Mouse (Mus musculus) heart, embryonic 13.5 days (tissue): ENCODE results near the gene Anapc11. TPM values are rescaled to one million over a fixed set of nuclear protein-coding genes. Genes with fewer than 3 reads are reported as not detected.
A peak's percentile ranks its signal among the peaks of the same experiment; 100 is the strongest.

Source experiments
- ATAC-seq: fragments of 200-750 bp; cut with Nextera tagmentation; 2 replicates; pipeline ENCODE4 v1.8.0; 2017; ENCODE audit warnings: moderate TSS enrichment; ENCODE audit not compliant: insufficient number of reproducible peaks, low FRiP score, low TSS enrichment; ENCODE audit errors: extremely low read depth
- H3K27ac ChIP-seq: fragments of 300-500 bp; sonication (generic); replicated peaks from 2 replicates; pipeline ENCODE4 v1.5.1; 2015; ENCODE audit warnings: moderate library complexity, mild to moderate bottlenecking, inconsistent platforms
- H3K27me3 ChIP-seq: fragments of 300-500 bp; sonication (generic); replicated peaks from 2 replicates; pipeline ENCODE4 v1.6.1; 2015; ENCODE audit warnings: mild to moderate bottlenecking, inconsistent platforms
- H3K36me3 ChIP-seq: fragments of 300-500 bp; sonication (generic); 2 replicates; pipeline ENCODE4 v1.6.1; 2015; ENCODE audit warnings: mild to moderate bottlenecking, inconsistent platforms
- H3K4me1 ChIP-seq: fragments of 300-500 bp; sonication (generic); 2 replicates; pipeline ENCODE4 v1.6.1; 2015; ENCODE audit warnings: inconsistent platforms
- H3K4me2 ChIP-seq: fragments of 300-500 bp; sonication (generic); 2 replicates; pipeline ENCODE4 v1.6.1; 2015; ENCODE audit warnings: inconsistent platforms, mild to moderate bottlenecking, moderate library complexity
- H3K4me3 ChIP-seq: fragments of 300-500 bp; sonication (generic); 2 replicates; pipeline ENCODE4 v1.5.1; 2015; ENCODE audit warnings: moderate library complexity, mild to moderate bottlenecking, inconsistent platforms
- H3K9ac ChIP-seq: fragments of 300-500 bp; sonication (generic); 2 replicates; pipeline ENCODE4 v1.6.1; 2015; ENCODE audit warnings: inconsistent platforms, mild to moderate bottlenecking, moderate library complexity
- H3K9me3 ChIP-seq: fragments of 300-500 bp; sonication (generic); 2 replicates; pipeline ENCODE4 v1.6.1; 2016; ENCODE audit warnings: inconsistent platforms
- WGBS: fragments of 180-500 bp; shearing (Covaris S2); methylation state at CpG from one replicate; pipeline ENCODE4 v1.1.7; 2015; ENCODE audit warnings: mixed read lengths; 5-methylcytosine and 5-hydroxymethylcytosine counted together
- microRNA-seq: library from miRNA; unstranded; fragments of <30 nt; microRNA quantifications from one replicate; pipeline ENCODE4, GENCODE M21; 2016
- polyA plus RNA-seq: library from polyadenylated mRNA; unstranded; fragments of >200 nt; fragmentation: Nextera tagmentation; extraction: Ambion mirVana; gene quantifications from 2 replicates; pipeline ENCODE4 v1.2.1, GENCODE M21; 2015

Gene Anapc11
- polyA plus RNA-seq, 1 experiment from 2014 or later, result 174 TPM

DNA sequence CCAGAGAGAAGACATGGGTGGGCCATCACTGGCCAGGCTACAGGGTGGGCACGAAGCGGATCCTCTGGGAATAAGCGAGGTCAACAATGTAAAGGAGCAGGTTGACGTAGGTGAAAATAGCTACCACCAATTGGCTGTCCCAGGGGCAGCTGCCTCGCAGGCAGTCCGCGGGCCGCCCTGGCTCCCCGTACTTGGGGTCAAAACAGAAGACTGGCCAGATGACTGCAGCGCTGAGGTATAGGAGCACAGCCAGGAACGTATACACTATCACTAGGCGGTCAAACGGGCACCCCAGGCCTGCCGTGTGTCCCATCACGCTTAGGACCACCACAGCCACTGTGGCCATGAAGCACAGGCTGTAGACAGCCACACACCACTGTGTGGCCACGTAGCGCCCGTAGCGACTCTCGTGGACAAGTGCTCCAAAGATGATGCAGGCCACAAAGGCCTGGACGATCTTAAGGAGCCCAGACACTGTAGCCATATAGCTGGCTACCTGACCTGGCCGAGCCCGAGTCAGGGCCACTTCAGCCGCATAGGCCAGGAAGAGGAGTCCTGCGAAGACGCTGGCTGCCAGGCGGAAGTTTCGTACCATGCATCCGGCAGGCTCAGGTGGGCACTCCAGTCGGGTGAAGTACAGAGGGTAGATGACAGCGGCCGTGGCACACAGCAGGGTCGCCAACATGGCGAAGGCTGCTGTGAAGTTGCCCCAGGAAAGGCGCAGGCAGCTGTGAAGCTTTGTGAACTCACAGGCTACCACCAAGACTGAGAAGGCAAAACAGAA is 49.0 kb downstream of the Anapc11 start:
- no peaks in the 10 kb centered on the region for H3K36me3 ChIP-seq
- WGBS, result 62% methylated on average over 35 of the region's 35 CpGs
- no peaks in the 10 kb centered on the region for H3K9me3 ChIP-seq
- H3K27ac ChIP-seq, result peak overlapping the region; percentile 92
- peak overlapping the region; percentile 86 for H3K9ac ChIP-seq
- peak overlapping the region; percentile 74 for H3K4me2 ChIP-seq
- H3K4me1 ChIP-seq, result peaks cover 29% of the 10 kb centered on the region
- H3K27me3 ChIP-seq, result peaks cover 26% of the 10 kb centered on the region
- peak overlapping the region; percentile 60 for H3K4me3 ChIP-seq
- ATAC-seq, result no peak

DNA sequence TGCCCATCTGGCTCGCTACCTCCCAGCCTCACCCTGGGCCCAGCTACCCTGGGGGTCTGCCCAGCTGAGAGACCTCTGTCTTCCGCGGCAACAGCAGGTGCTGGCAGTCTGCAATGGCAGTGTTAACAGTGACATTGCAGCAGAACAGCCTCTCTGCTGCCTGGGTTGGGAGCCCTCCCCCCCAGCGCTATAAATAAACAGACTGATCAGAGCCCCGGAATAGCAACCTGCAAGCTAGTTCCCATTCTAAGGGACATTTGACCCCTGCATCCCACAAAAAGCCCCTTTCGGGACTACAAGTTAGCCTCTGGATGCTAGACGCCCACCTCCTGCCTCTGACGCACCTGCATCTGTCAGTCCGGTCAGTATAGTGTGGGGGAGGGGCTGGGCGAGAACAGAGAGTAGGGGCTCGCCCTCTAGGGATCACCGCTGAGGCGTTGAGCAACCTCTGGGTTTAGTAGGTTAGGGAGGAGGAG is 49.8 kb downstream of the Anapc11 start, which contains the start of gene Myadml2:
TSS of gene Myadml2 (minus strand) at position 158 of the 476 bp plus-strand sequence.
- WGBS, result 5% methylated on average over 13 of the region's 13 CpGs
- peaks cover 21% of the 10 kb centered on the region for H3K4me1 ChIP-seq
- H3K27ac ChIP-seq, result peak within 1 kb of the TSS; percentile 92
- H3K9ac ChIP-seq, result peak within 1 kb of the TSS; percentile 86
- H3K4me3 ChIP-seq, result peak within 1 kb of the TSS; percentile 60
- H3K27me3 ChIP-seq, result peaks cover 21% of the 10 kb centered on the region
- ATAC-seq, result no peak
- H3K9me3 ChIP-seq, result no peaks in the 10 kb centered on the region
- peak within 1 kb of the TSS; percentile 74 for H3K4me2 ChIP-seq
- no peaks in the 10 kb centered on the region for H3K36me3 ChIP-seq

DNA sequence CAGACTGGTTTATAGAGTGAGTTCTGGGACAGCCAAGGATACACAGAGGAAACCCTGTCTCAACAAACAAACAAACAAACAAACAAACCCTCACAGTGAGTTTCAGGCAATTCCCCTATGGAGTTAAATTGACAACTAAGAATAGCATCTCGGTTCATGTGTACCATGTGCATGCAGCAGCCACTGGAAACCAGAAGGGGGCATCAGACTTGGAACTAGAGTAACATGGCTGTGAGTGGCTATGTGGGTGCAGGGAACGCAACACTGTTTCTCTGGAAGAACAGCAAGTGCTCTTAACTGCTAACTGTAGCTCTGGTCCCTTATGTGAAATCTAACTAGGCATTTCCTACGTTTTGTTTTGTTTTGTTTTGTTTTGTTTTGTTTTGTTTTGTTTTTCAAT is 53.7 kb downstream of the Anapc11 start:
- ATAC-seq, result no peak
- WGBS, result 64% methylated on average over 3 of the region's 3 CpGs
- H3K4me1 ChIP-seq, result peaks cover 18% of the 10 kb centered on the region
- H3K9ac ChIP-seq, result no peak overlapping the region
- no peaks in the 10 kb centered on the region for H3K9me3 ChIP-seq
- no peak overlapping the region for H3K27ac ChIP-seq
- no peaks in the 10 kb centered on the region for H3K36me3 ChIP-seq
- no peak overlapping the region for H3K4me2 ChIP-seq
- H3K27me3 ChIP-seq, result peaks cover 37% of the 10 kb centered on the region
- H3K4me3 ChIP-seq, result no peak overlapping the region

DNA sequence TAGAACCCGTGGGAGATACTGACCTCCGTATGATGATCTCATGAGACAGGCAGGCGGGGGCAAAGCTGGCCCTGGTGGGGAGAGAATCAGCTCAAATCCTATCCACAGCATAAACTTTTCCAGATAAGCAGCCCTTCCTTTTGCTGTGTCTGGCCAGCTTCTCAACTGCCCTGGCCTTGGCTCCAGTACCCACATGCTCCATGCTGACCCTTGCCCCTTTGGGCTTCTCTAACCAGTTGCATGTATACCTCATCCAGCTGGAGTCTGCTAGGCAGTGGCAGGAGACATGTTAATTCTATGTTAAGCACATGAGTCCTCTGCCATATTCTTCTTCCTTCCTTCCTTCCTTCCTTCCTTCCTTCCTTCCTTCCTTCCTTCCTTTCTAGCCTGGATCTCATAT is 56.5 kb downstream of the Anapc11 start:
- Histone ChIP-seq H3K4me2 (no peak overlapping the region), H3K9me3 (no peaks in the 10 kb centered on the region), H3K4me1 (peaks cover 9% of the 10 kb centered on the region), H3K36me3 (no peaks in the 10 kb centered on the region), H3K27me3 (peaks cover 48% of the 10 kb centered on the region), H3K4me3 (no peak overlapping the region), H3K9ac (no peak overlapping the region), H3K27ac (no peak overlapping the region)
- 48% methylated on average over 3 of the region's 3 CpGs for WGBS
- no peak for ATAC-seq

DNA sequence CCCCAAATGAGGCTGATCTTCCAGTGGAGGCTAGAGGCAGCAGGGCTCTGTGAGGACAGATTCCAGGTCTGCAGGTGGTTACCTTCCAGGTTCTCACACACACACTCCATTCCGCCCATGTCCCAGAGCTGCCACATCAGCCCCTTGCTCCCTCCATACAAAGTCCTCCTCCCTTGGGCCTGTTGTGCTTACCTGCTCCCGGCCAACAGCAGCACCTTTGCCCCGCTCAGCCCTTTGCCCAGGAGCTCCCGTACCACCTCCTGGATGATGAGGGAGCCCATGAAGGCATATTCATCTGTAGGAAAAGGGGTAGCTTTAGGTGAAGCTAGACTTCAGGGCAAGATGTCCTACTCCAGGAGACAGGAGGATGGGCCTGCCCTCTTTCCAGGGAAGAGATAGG is 59.1 kb downstream of the Anapc11 start:
- H3K4me1 ChIP-seq, result peaks cover 25% of the 10 kb centered on the region
- H3K9me3 ChIP-seq, result no peaks in the 10 kb centered on the region
- WGBS, result 74% methylated on average over 4 of the region's 4 CpGs
- H3K27ac ChIP-seq, result no peak overlapping the region
- no peak overlapping the region for H3K9ac ChIP-seq
- ATAC-seq, result no peak
- no peaks in the 10 kb centered on the region for H3K36me3 ChIP-seq
- no peak overlapping the region for H3K4me3 ChIP-seq
- H3K27me3 ChIP-seq, result peaks cover 74% of the 10 kb centered on the region
- H3K4me2 ChIP-seq, result no peak overlapping the region

Small RNAs within 50 kb of the gene (microRNA-seq; reads per million reads assigned to microRNA genes)
- not detected for gene Mir6936

Other genes with a start within 250 kb of the Anapc11 start
- gene Actg1, start 249.9 kb upstream of the Anapc11 start, polyA plus RNA-seq, result 1,234 and 1,290 TPM in 2 replicates
- gene Fscn2, start 236.9 kb upstream of the Anapc11 start, polyA plus RNA-seq, result 0.31 and 0.50 TPM in 2 replicates
- 29.1 and 33.5 TPM in 2 replicates for gene Faap100, start 219.7 kb upstream of the Anapc11 start, polyA plus RNA-seq
- gene Nploc4, start 160.7 kb upstream of the Anapc11 start, polyA plus RNA-seq, result 28.2 and 28.3 TPM in 2 replicates
- not detected in 2 replicates for gene Tspan10, start 155.8 kb upstream of the Anapc11 start, polyA plus RNA-seq
- not detected in 2 replicates for gene Pde6g, start 144.9 kb upstream of the Anapc11 start, polyA plus RNA-seq
- 14.2 and 16.6 TPM in 2 replicates for gene Oxld1, start 140.4 kb upstream of the Anapc11 start, polyA plus RNA-seq
- 19.1 and 21.1 TPM in 2 replicates for gene Ccdc137, start 140.3 kb upstream of the Anapc11 start, polyA plus RNA-seq
- 36.4 and 39.3 TPM in 2 replicates for gene Arl16, start 130.8 kb upstream of the Anapc11 start, polyA plus RNA-seq
- 212 and 228 TPM in 2 replicates for gene Mrpl12, start 113.8 kb upstream of the Anapc11 start, polyA plus RNA-seq
- 42.9 and 43.2 TPM in 2 replicates for gene Slc25a10, start 106.6 kb upstream of the Anapc11 start, polyA plus RNA-seq
- 2.1 and 2.4 TPM in 2 replicates for gene Gcgr, start 67.7 kb upstream of the Anapc11 start, polyA plus RNA-seq
- gene Mcrip1, start 48.7 kb upstream of the Anapc11 start, polyA plus RNA-seq, result 134 and 140 TPM in 2 replicates
- gene Ppp1r27, start 47.3 kb upstream of the Anapc11 start, polyA plus RNA-seq, result not detected in 2 replicates
- gene P4hb, start 25.2 kb upstream of the Anapc11 start, polyA plus RNA-seq, result 427 and 448 TPM in 2 replicates
- 435 and 436 TPM in 2 replicates for gene Arhgdia, start 16.8 kb upstream of the Anapc11 start, polyA plus RNA-seq
- 253 and 284 TPM in 2 replicates for gene Alyref, start 56 bp upstream of the Anapc11 start, polyA plus RNA-seq
- gene Npb, start 10.1 kb downstream of the Anapc11 start, polyA plus RNA-seq, result 14.9 and 18.6 TPM in 2 replicates
- gene Pcyt2, start 19.5 kb downstream of the Anapc11 start, polyA plus RNA-seq, result 71.8 and 90.4 TPM in 2 replicates
- gene Sirt7, start 26.8 kb downstream of the Anapc11 start, polyA plus RNA-seq, result 17.7 and 20.4 TPM in 2 replicates
- 18.1 and 19.9 TPM in 2 replicates for gene Mafg, start 35.2 kb downstream of the Anapc11 start, polyA plus RNA-seq
- 22.2 and 23.5 TPM in 2 replicates for gene Pycr1, start 45.3 kb downstream of the Anapc11 start, polyA plus RNA-seq
- 13.0 and 13.9 TPM in 2 replicates for gene Myadml2, start 49.7 kb downstream of the Anapc11 start, polyA plus RNA-seq
- 2.3 and 2.7 TPM in 2 replicates for gene Notum, start 62.8 kb downstream of the Anapc11 start, polyA plus RNA-seq
- 105 and 109 TPM in 2 replicates for gene Aspscr1, start 74.6 kb downstream of the Anapc11 start, polyA plus RNA-seq
- gene Cenpx, start 115.3 kb downstream of the Anapc11 start, polyA plus RNA-seq, result 120 and 122 TPM in 2 replicates
- gene Lrrc45, start 115.5 kb downstream of the Anapc11 start, polyA plus RNA-seq, result 27.8 and 28.1 TPM in 2 replicates
- 6.4 and 9.8 TPM in 2 replicates for gene Rac3, start 123.0 kb downstream of the Anapc11 start, polyA plus RNA-seq
- gene Dcxr, start 128.9 kb downstream of the Anapc11 start, polyA plus RNA-seq, result 7.5 and 7.6 TPM in 2 replicates
- 2.1 and 3.8 TPM in 2 replicates for gene Cbr2, start 133.7 kb downstream of the Anapc11 start, polyA plus RNA-seq
- 1.8 and 2.6 TPM in 2 replicates for gene Hmga1b, start 164.4 kb downstream of the Anapc11 start, polyA plus RNA-seq
- gene Rfng, start 185.8 kb downstream of the Anapc11 start, polyA plus RNA-seq, result 21.4 and 24.5 TPM in 2 replicates
- gene Gps1, start 185.9 kb downstream of the Anapc11 start, polyA plus RNA-seq, result 139 and 146 TPM in 2 replicates
- gene Dus1l, start 198.0 kb downstream of the Anapc11 start, polyA plus RNA-seq, result 40.8 and 45.2 TPM in 2 replicates
- gene Fasn, start 226.1 kb downstream of the Anapc11 start, polyA plus RNA-seq, result 23.2 and 26.4 TPM in 2 replicates